Mouse (Mus musculus) cerebellum, adult 2 months (tissue): Measurements from ENCODE around the gene Tmc5.

Experiments
- CTCF ChIP-seq: fragments of 200-500 bp; IDR thresholded peaks from 2 replicates; pipeline ENCODE4 v1.5.1; 2011; ENCODE audit warnings: low read depth, mild to moderate bottlenecking, control low read depth, low read length, moderate library complexity, borderline replicate concordance; ENCODE audit not compliant: insufficient read depth
- POLR2A ChIP-seq: fragments of 200-500 bp; IDR thresholded peaks from 2 replicates; pipeline ENCODE4 v1.6.1; 2011; ENCODE audit warnings: low read length, control low read depth, borderline replicate concordance; ENCODE audit not compliant: insufficient read depth

DNA sequence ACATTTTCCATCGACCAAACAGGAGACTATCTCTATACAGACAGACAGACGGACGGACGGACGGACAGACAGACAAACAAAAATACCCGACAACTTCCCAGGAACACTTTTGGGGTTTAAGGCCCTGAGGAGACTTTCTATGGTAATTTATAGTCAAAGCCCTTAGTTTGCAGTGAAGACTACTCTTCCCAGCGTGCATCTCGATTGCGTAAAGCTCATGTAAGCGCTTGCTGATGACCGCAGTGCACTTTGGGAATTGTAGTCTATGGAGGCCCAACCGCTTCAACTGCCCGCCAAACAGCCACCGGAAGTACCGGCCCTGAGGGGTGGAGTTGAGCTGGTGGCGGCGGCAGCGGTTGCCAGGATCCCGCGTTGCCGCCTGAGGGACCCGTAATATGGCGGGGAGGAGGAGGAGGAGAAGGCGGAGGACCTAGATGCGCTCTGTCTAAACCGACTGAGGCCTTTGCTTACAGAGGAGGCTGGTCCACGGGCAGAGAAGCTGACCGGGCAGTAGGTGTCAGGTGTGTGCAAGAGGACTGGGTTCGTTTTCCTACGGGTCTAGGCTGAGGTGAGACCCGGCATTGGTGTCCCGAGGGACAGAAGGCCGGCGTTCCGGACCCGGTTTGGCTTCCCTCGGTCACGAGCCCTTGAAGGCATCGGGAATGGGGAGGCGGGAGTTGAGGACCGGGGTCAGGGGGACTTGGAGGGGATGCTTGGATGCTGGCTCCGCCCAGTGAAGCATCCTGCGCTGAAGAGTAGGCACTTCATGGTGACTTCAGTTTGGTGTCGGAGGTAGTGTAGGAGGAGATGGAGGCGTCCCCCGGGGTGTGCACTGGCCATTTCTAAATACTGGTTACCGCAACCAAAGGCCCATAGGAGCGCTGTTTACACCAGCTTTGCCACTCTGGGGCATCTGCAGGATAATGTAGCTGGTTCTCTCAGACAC, 115.4 kb downstream of the Tmc5 start, which contains the start of gene Ccp110:
- no peak for TF ChIP-seq CTCF
- TF ChIP-seq POLR2A: peak; percentile 40; the same call in 1 of the 2 replicates
